Mouse (Mus musculus) cerebellum, postnatal 25 days (tissue): ENCODE data around the gene Gm3376.
"Not testable (repeated sequence)": the region's sequence is repeated elsewhere in the genome, so short reads cannot be mapped to it uniquely, and the experiment has no call there.

Experiments used
- DNase-seq, 2 experiments: peaks; one replicate each; pipeline ENCODE4 v3.0.0; 2021; ENCODE audit warnings: mixed read lengths in 2 of 2

The Gm3376 gene

DNA sequence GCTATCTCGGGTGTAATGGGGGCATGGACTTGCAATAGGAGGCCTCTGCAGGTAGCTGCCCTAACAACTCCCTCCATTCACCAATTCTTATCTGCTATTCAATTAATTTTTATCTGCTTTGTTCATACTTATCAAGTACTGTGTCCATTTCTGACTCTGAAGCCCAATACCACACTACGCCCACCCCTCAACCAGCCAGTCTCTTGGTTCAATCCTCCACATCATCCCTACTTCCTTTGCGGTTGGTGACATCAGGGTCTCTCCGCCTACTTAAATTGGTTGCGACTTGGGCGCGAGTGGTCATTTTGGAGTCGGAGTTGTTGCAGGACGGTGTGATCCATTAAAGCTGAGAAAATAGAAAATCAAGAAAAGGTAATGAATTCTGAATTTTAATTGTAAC, at the start of gene Gm3376:
Gene Gm3376 (plus strand): TSS at position 301 of the 400 bp plus-strand sequence.
- not testable (repeated sequence) for DNase-seq
